Mouse (Mus musculus) erythroblast, embryonic 14.5 days (primary cell): ENCODE results near the gene Taldo1. TPM values are rescaled to one million over a fixed set of nuclear protein-coding genes. Genes with fewer than 3 reads are reported as not detected.

Source experiments
- H3K27me3 ChIP-seq: 2 replicates; pipeline ENCODE4 v1.6.1; 2012; ENCODE audit warnings: inconsistent platforms; ENCODE audit not compliant: control insufficient read depth
- H3K36me3 ChIP-seq: 2 replicates; pipeline ENCODE4 v1.6.1; 2012; ENCODE audit warnings: mild to moderate bottlenecking, inconsistent platforms; ENCODE audit not compliant: control insufficient read depth
- H3K4me1 ChIP-seq: 2 replicates; pipeline ENCODE4 v1.6.1; 2012; ENCODE audit warnings: inconsistent platforms; ENCODE audit not compliant: control insufficient read depth
- H3K4me3 ChIP-seq: replicated peaks from 2 replicates; pipeline ENCODE3; 2012; ENCODE audit warnings: moderate library complexity, mild to moderate bottlenecking, inconsistent platforms
- H3K9me3 ChIP-seq: 2 replicates; pipeline ENCODE4 v1.6.1; 2012; ENCODE audit warnings: low read length, inconsistent platforms, mixed read lengths; ENCODE audit not compliant: control insufficient read depth
- GATA1 ChIP-seq: IDR thresholded peaks from 2 replicates; pipeline ENCODE4 v1.6.1; 2012; ENCODE audit warnings: low read length, inconsistent platforms, mixed read lengths
- TAL1 ChIP-seq: IDR thresholded peaks from 3 replicates; pipeline ENCODE4 v1.6.1; 2012; ENCODE audit warnings: low read length, inconsistent platforms, mixed read lengths
- polyA plus RNA-seq: library from polyadenylated mRNA; stranded (reverse); fragments of >175 nt; gene quantifications from 2 replicates; pipeline ENCODE4 v1.2.3, GENCODE M21; 2012

Gene Taldo1
- 53.1 and 91.9 TPM in 2 replicates for polyA plus RNA-seq

GRCm38 (mm10) chr7:141391625-141392551, at the start of gene Taldo1:
Gene Taldo1, plus strand, starts transcription at chr7:141392199.
- Histone ChIP-seq H3K4me1 (peaks cover 89% of the 10 kb centered on the region), H3K4me3 (peak within 1 kb of the TSS; percentile 70), H3K36me3 (peaks cover 32% of the 10 kb centered on the region), H3K27me3 (no peaks in the 10 kb centered on the region), H3K9me3 (no peaks in the 10 kb centered on the region)
- no peak for TF ChIP-seq TAL1
- peak; percentile 45; the same call in 1 of the 2 replicates for TF ChIP-seq GATA1

GRCm38 (mm10) chr7:141343230-141343629, 48.8 kb upstream of the Taldo1 start:
- H3K9me3 ChIP-seq: no peaks in the 10 kb centered on the region
- no peaks in the 10 kb centered on the region for H3K36me3 ChIP-seq
- H3K4me3 ChIP-seq: no peak overlapping the region
- peaks cover 12% of the 10 kb centered on the region for H3K4me1 ChIP-seq
- TF ChIP-seq TAL1 (no peak), GATA1 (no peak)
- peaks cover 10% of the 10 kb centered on the region for H3K27me3 ChIP-seq

- Histone ChIP-seq H3K4me3 (no peak overlapping the region), H3K27me3 (peaks cover 8% of the 10 kb centered on the region), H3K9me3 (no peaks in the 10 kb centered on the region), H3K36me3 (no peaks in the 10 kb centered on the region), H3K4me1 (peaks cover 7% of the 10 kb centered on the region)
- TF ChIP-seq GATA1 (no peak), TAL1 (no peak)
Observed at GRCm38 (mm10) chr7:141343696-141344095, 48.3 kb upstream of the Taldo1 start.

DNA sequence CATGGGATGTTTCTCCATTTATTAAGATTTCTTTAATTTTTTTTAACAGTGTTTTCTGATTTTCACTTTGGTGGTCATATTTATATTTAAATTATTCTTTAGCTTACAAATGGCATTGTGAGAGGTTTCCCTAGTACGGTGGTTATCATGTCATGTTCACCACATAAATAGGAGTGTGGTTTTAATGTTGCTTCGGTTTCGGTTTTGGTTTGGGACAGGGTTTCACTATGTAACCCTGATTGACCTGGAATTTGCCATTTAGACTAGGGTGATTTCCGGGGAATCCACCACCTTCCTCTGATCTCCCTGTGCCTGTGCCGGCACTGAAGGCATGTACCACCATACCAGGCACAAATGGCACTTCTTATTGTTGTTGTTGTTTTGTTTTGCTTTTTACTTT, 47.2 kb upstream of the Taldo1 start:
- TF ChIP-seq GATA1 (no peak), TAL1 (no peak)
- Histone ChIP-seq H3K4me3 (no peak overlapping the region), H3K9me3 (no peaks in the 10 kb centered on the region), H3K4me1 (no peaks in the 10 kb centered on the region), H3K27me3 (peaks cover 4% of the 10 kb centered on the region), H3K36me3 (no peaks in the 10 kb centered on the region)

DNA sequence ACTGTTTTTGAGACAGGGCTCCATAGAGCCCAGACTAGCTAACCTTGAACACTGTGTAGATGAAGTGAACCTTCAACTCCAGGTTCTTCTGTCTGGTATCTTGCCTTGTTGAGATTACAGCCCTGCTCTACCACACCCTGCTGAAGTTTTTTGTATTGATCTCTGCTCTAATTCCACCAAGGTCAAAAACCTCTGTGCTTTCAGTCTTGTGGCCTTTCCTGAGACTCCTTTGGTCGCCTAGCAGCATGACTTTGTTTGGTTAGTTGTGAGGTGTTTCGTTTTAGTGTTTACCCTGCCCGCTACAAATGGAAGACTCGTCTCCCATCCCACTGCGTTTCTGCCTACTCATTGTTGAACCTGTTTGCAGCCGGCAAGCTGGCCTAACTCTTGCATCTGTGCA, 40.9 kb upstream of the Taldo1 start:
- Histone ChIP-seq H3K4me3 (no peak overlapping the region), H3K27me3 (peaks cover 18% of the 10 kb centered on the region), H3K9me3 (no peaks in the 10 kb centered on the region), H3K4me1 (no peaks in the 10 kb centered on the region; the same call in 1 of the 2 replicates), H3K36me3 (peaks cover 3% of the 10 kb centered on the region; the same call in 1 of the 2 replicates)
- TF ChIP-seq GATA1 (no peak), TAL1 (no peak)

DNA sequence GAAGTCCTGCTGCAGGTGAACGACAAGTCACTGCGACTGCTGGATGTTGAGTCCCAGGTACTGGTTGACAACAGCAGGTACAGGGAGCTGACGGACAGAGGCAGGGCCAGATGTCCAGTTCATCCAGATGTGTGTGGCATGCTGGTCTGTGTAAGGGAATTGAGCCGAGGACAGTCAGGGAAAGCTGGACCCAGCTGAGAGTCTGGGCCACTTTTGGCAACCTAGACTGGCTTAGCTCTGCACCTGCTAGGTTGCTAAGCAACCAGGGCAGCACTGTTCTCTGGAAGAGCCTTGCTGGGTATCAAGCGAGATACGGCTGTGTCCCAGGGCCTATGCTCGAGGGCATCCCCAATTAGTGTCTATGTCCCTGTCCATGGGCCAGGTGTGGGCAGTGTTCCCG, 36.9 kb upstream of the Taldo1 start:
- Histone ChIP-seq H3K36me3 (peaks cover 9% of the 10 kb centered on the region; the same call in 1 of the 2 replicates), H3K4me3 (no peak overlapping the region), H3K9me3 (no peaks in the 10 kb centered on the region), H3K27me3 (peaks cover 42% of the 10 kb centered on the region), H3K4me1 (peaks cover 4% of the 10 kb centered on the region)
- no peak for TF ChIP-seq TAL1
- TF ChIP-seq GATA1: no peak

DNA sequence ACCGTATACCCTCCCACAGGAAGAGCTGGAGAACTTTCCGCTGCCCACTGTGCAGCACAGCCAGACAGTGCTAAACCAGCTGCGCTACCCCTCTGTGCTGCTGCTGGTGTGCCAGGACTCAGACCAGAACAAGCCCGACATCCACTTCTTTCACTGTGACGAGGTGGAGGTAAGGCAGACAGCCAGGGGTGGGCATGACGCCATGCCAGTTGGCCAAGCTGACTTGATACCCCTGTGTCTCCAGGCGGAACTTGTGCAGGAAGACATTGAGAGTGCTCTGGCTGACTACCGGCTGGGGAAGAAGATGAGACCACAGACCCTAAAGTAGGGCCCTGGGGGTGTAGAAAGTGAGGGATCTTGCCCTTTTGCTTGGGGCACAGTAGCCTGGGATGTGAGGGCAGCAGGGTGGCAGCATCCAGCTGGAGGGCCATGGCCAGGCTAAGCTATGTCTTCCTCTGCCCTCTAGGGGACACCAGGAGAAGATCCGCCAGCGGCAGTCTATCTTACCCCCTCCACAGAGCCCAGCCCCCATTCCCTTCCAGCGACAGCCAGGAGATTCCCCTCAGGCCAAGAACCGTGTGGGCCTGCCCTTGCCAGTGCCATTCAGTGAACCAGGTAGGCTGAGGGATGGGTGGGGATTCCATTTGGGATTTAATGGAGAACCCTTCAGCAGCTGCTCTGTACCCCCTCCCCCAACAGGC, 36.2 kb upstream of the Taldo1 start:
- no peaks in the 10 kb centered on the region for H3K9me3 ChIP-seq
- peaks cover 7% of the 10 kb centered on the region for H3K4me1 ChIP-seq
- peaks cover 9% of the 10 kb centered on the region; the same call in 1 of the 2 replicates for H3K36me3 ChIP-seq
- no peak for TF ChIP-seq GATA1
- no peak for TF ChIP-seq TAL1
- H3K27me3 ChIP-seq: peaks cover 49% of the 10 kb centered on the region
- no peak overlapping the region for H3K4me3 ChIP-seq

DNA sequence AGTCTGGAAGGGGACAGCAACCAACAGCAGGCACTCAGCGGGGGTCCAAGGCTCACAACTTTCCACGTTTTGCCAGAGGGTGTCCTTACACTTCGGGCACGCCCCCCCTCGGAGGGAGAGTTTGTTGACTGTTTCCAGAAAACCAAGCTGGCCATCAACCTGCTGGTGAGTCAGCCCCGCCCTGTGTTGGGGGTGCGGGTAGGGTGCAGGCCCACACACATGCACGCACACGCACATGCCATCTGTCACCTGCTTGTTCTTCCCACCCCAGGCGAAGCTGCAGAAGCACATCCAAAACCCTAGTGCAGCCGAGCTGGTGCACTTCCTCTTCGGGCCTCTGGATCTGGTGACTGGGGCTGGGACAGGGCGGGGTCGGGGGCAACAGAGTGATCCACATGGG, 35.0 kb upstream of the Taldo1 start:
- Histone ChIP-seq H3K4me3 (no peak overlapping the region), H3K4me1 (peaks cover 15% of the 10 kb centered on the region), H3K9me3 (no peaks in the 10 kb centered on the region), H3K36me3 (peaks cover 11% of the 10 kb centered on the region; the same call in 1 of the 2 replicates), H3K27me3 (peaks cover 60% of the 10 kb centered on the region)
- TF ChIP-seq TAL1 (no peak), GATA1 (no peak)

GRCm38 (mm10) chr7:141361510-141361909, 30.5 kb upstream of the Taldo1 start:
- peaks cover 10% of the 10 kb centered on the region for H3K36me3 ChIP-seq
- no peak for TF ChIP-seq TAL1
- TF ChIP-seq GATA1: no peak
- no peak overlapping the region for H3K4me3 ChIP-seq
- H3K27me3 ChIP-seq: peaks cover 37% of the 10 kb centered on the region
- H3K4me1 ChIP-seq: peaks cover 53% of the 10 kb centered on the region
- H3K9me3 ChIP-seq: no peaks in the 10 kb centered on the region
